Mouse (Mus musculus): Measurements from ENCODE around the gene 7530416G11Rik.

Gene 7530416G11Rik

DNA sequence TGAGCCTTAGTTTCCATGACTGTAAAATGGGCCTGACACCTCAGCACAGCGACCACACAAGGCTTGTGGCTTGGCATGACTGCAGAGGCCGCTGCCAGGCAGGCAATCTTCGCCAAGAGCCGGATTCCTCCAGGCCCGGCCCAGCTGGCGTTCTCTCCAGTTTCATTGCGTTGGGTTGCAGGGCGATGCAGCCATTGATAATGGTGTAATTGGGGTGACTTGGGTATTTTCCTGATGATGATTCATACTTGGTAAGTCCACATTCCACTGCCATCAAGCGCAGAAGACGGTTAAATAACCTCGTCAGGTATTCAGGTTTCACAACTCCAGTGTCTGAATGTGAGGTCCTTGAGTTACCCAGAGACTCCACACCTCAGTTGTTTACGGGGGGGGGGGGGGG, 23.7 kb downstream of the 7530416G11Rik start:
- DNase-seq = no peak

DNA sequence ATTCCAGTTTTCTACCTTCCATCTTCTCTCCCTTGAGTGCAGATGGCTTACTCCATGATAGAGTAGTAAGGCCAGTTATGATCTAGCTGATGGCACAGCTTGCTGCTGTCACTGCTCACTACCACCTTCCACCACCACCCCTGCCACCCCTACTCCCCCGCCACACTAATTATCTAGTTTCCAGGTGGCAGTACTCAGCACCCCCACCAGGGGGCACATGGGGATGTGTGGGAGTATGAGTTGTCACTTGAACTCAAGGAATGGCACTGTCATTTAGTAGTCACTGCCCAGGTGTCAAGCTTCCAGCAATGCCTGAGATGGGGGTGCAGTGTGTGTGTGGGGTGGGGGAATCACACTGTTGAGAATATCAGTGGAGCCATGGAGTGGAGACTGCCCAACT, 25.4 kb downstream of the 7530416G11Rik start:
- peak; percentile 84 for DNase-seq

DNA sequence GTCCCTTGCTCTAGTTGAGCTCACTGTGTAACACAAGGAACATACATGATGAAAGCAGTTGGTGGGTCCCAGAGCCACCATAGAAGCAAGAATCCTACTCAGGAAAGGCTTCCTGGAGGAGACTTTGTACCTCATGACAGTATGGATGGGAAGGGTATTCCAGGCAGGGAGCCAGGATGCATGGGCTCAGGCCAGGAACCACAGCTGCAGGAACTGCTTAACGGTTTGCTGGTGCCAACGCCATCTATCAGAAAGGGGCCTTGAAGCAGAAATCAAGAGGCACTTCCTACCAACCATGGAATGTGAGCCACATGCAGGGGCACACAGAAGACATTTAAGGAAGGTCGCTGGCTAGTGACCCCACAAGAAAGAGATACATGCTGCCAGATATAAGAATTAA, 28.3 kb downstream of the 7530416G11Rik start:
- DNase-seq = peak; percentile 47

DNA sequence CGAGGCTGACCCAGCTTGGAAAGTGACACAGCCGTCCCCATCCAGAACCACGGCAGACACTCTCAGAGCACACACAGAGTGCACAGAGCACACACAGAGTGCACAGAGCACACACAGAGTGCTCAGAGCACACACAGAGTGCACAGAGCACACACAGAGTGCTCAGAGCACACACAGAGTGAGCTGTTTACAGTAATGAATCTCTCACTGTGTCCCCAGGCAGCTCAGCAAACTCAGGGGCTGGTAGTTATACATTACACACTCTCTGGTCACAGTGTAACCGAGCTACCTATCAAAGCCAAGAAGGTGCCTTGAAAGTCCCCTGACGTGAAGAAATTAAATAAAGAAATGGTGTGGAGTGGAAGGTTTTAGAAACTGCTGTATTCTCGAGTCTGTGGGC, 33.6 kb downstream of the 7530416G11Rik start:
- DNase-seq = peak; percentile 34

DNA sequence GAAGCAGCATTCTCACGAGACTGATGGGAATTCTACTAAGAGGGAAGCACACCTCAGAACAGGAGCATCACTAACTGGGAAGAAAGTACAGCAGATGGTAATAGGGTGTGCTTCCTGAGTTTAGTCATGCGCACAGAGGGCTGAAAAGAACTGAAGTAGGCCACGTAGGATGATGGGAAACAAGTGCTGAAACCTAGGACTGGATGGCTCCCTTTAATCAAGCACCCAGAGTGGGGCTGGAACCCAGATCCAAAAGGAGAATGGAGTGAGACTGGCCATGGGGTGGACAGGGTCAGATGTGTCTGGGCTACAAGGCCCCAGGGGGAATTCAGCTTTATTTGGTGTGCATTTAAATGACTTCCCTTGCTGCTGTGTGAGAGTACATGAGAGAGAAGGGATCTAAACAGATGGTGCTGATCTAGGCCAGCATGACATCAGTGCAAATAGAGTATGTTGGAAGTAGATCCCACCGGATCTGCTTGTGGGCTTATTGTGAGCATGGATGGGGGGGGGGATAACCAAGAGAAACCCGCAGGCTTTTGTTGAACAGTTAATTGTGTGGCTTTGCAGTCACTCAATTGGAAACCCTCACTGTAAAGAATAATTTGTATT, 36.5 kb downstream of the 7530416G11Rik start:
- no peak for DNase-seq

DNA sequence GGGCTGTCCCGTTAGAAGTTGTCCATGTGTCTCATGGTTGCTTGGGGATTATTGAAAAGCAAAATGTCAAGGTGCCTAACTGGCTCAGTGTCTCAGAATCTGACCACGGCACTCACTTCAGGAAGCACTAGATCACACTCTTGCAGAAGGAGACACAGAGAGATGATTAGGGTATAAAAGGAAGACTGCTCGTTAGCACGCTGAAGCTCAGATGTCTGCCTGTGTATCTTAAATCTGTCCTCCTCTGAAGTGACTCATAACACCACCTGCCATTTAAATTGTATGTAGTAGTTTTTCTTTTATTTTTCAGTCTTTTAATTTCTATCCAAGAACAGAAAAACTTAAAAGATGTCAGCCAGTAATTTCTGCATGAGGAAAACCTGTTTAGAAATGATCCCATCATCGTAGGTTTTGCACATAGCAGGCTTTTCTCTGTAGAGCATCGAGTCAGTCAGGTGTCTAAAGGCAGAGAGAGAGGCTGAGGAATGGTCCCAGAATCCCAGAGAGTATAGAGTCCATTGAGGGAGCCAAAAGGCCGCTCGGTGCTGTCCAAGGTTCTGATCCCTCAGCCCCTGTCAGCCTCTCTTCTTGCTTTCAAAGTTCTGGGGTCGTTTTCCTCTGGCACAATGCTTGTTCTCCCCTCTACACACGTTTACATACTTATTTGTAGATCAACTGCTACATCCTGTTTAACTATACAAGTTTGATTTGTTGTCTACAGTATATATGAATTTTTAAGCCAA, 38.0 kb downstream of the 7530416G11Rik start:
- peak; percentile 71 for DNase-seq

- no peak for DNase-seq
These were observed 38.8 kb downstream of the 7530416G11Rik start for GRCm38 (mm10) chr15:85464190-85464589.

GRCm38 (mm10) chr15:85463027-85463790, 39.8 kb downstream of the 7530416G11Rik start:
- no peak for DNase-seq

DNA sequence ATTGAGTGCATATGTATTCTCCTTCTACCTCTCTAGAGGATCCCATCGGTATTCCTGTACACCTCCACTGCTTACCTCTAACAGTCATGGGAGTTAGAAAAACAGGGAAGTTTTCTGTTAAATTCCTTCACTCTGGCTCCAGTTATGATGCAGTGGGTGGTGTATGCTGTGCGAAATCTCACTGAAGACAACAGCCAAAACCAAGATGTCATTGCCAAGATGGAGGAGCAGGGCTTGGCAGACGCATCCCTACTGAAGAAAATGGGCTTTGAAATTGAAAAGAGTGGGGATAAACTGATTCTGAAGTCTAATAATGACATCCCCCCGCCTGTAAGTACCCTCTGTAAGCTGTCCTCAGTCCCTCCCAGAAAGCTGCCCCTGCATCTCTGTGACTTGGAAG, 40.9 kb downstream of the 7530416G11Rik start:
- no peak for DNase-seq

DNA sequence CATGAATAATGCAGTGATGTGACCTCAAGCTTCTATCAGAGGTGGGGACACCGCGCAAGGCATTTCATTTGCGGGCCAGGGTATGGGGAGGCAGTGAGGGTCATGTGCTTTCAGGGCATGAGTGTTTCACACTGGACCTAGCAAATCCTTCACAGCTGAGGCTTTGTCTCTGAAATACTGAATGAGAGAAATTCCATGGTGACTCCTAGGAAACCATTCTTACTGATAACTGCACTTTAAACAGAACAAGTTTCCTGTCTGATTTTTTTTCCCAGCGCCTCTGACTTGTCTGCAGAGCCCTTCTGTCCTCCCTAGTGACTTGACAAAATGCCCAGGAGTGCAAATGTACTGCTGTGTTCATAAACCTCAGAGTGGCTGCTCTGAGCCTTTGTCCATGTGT, 41.5 kb downstream of the 7530416G11Rik start:
- no peak for DNase-seq

DNA sequence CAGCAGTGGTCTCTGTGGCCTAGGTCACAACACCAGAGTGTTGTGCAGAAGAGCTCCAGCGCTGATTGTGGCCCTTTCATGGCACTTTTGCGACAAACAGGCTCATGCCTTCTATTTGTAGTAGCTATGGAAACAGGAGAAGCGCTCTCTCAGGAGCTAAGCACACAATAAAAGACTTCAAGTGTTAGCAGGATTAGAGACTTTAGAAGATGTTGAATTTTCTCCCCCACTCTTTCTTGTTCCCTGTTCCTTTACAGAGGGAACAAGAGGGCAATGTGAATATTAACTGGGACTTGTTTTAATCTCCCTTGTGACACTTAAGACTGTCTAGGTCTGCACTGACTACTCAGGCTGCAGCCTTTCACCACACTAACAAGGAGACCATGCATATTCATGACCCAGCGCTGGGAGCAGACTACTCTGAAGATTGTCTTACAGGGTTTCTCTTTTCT, 44.4 kb downstream of the 7530416G11Rik start:
- no peak for DNase-seq

- DNase-seq = no peak
These were observed 45.2 kb downstream of the 7530416G11Rik start for GRCm38 (mm10) chr15:85457838-85458237.

- no peak for DNase-seq
These were observed 46.1 kb downstream of the 7530416G11Rik start for GRCm38 (mm10) chr15:85456891-85457290.

GRCm38 (mm10) chr15:85446652-85447051, 56.4 kb downstream of the 7530416G11Rik start:
- DNase-seq = no peak

All from kidney, postnatal 10 days (tissue).